Mouse (Mus musculus) intestine, embryonic 14.5 days (tissue): Measurements from ENCODE around the gene Lpcat2b. TPM values are rescaled to one million over a fixed set of nuclear protein-coding genes. Genes with fewer than 3 reads are reported as not detected.

Experiments used
- ATAC-seq: fragments of 200-750 bp; cut with Nextera tagmentation; replicated peaks from 2 replicates; pipeline ENCODE4 v1.8.0; 2017; ENCODE audit warnings: low read depth, moderate number of reproducible peaks, moderate TSS enrichment, moderate library complexity; ENCODE audit not compliant: low FRiP score, low TSS enrichment
- DNase-seq: peaks from one replicate; pipeline ENCODE4 v3.0.0-alpha.2; 2018; ENCODE audit warnings: low spot score
- H3K27ac ChIP-seq: fragments of 300-500 bp; sonication (generic); 2 replicates; pipeline ENCODE4 v1.5.1; 2014; ENCODE audit warnings: low read depth, mild to moderate bottlenecking, control low read depth
- H3K27me3 ChIP-seq: fragments of 300-500 bp; sonication (generic); replicated peaks from 2 replicates; pipeline ENCODE4 v1.6.1; 2014; ENCODE audit warnings: low read length, control low read depth; ENCODE audit not compliant: control insufficient read depth, insufficient read depth
- H3K36me3 ChIP-seq: fragments of 300-500 bp; sonication (generic); 2 replicates; pipeline ENCODE4 v1.6.1; 2014; ENCODE audit warnings: low read length, control low read depth; ENCODE audit not compliant: control insufficient read depth, insufficient read depth
- H3K4me1 ChIP-seq: fragments of 300-500 bp; sonication (generic); replicated peaks from 2 replicates; pipeline ENCODE4 v1.6.1; 2014; ENCODE audit warnings: low read length, control low read depth, mixed read lengths; ENCODE audit not compliant: control insufficient read depth, insufficient read depth
- H3K4me2 ChIP-seq: fragments of 300-500 bp; sonication (generic); 2 replicates; pipeline ENCODE4 v1.6.1; 2014; ENCODE audit warnings: low read length
- H3K4me3 ChIP-seq: fragments of 300-500 bp; sonication (generic); 2 replicates; pipeline ENCODE4 v1.5.1; 2014; ENCODE audit warnings: low read depth, low read length, control low read depth, mixed read lengths
- H3K9ac ChIP-seq: fragments of 300-500 bp; sonication (generic); 2 replicates; pipeline ENCODE4 v1.6.1; 2014; ENCODE audit warnings: mild to moderate bottlenecking, low read length
- H3K9me3 ChIP-seq: fragments of 300-500 bp; sonication (generic); 2 replicates; pipeline ENCODE4 v1.6.1; 2016; ENCODE audit warnings: low read length, control low read depth; ENCODE audit not compliant: control insufficient read depth
- WGBS: fragments of 180-500 bp; shearing (Covaris S2); extraction: QIAGEN DNeasy Blood & Tissue Kit; methylation state at CpG from one replicate; pipeline ENCODE4 v1.1.7; 2014; 5-methylcytosine and 5-hydroxymethylcytosine counted together
- polyA plus RNA-seq: library from polyadenylated mRNA; unstranded; fragments of >200 nt; fragmentation: Nextera tagmentation; extraction: Ambion mirVana; gene quantifications from 2 replicates; pipeline ENCODE4 v1.2.1, GENCODE M21; 2014

Gene Lpcat2b
- polyA plus RNA-seq, 1 experiment from 2014 or later, result not detected

DNA sequence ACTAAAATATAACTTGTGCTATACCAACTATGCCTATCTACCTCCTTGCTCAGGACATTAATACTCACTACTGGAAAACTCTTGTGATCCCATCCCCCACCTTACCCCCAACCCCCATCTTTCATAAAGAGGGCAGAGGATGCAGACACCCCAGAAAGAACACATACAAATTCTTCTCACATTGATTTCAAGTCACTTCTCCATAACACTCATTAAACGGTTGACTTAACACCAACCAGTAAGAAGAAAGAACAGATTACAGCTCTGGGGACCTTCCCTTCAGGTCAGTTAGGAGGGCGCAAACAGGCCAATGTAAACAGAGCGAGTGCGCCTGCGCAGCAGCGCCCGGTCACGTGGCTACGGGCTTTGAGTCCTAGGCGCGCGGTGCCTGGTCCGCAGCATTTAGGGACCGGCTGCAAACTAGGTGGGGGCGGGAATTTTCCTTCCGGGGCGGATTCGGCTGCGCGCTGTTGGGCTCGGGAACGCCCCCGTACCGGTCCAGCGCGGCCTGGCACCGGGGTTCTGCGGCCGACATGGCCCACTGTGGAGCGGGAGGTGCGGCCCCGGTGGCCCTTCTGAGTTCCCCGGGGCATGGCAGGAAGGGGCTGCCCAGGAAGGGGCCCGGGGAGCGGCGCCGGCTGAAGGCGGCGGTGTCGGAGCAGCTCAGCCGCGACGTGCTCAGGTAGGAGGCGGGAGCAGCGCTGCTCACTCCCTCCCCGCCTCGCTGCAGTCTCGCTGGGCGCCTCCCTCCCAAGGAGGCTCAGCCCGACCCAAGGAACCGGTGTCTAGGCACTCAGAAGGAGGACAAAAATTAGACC, 6.3 kb downstream of the Lpcat2b start, which contains the start of gene Btbd8:
TSS of gene Btbd8 (plus strand) at position 534 of the 818 bp plus-strand sequence.
- no peaks in the 10 kb centered on the region for H3K27me3 ChIP-seq
- peak within 1 kb of the TSS; percentile 78 for H3K4me3 ChIP-seq
- peak; percentile 98 for ATAC-seq
- no peaks in the 10 kb centered on the region for H3K9me3 ChIP-seq
- WGBS, result under 1% methylated on average over 49 of the region's 51 CpGs
- DNase-seq, result peak; percentile 98
- H3K36me3 ChIP-seq, result no peaks in the 10 kb centered on the region
- peak within 1 kb of the TSS; percentile 90 for H3K9ac ChIP-seq
- peak within 1 kb of the TSS; percentile 86 for H3K4me2 ChIP-seq
- peaks cover 6% of the 10 kb centered on the region for H3K4me1 ChIP-seq
- peak within 1 kb of the TSS; percentile 78 for H3K27ac ChIP-seq

DNA sequence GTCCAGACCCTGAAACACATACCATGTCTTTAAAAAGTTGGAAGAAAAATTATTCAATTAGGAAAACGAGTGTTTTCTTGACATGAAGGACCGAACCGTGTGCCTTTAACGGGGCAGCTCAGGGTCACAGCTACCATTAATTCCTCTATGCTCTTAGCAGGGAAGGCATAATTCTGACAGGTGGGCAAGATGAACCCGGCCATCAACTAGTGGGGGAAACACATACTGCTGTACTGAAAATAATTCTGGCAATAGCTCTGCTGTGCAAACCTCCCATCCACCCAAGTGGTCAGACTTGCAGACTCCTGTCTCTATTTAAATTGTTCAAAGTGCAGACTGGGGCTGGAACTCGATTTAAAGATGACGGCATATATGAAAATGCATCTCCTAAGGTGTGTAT, 7.0 kb downstream of the Lpcat2b start:
- H3K4me2 ChIP-seq, result peak overlapping the region; percentile 86
- WGBS, result 19% methylated on average over 7 of the region's 7 CpGs
- H3K9me3 ChIP-seq, result no peaks in the 10 kb centered on the region
- peak overlapping the region; percentile 90 for H3K9ac ChIP-seq
- H3K36me3 ChIP-seq, result no peaks in the 10 kb centered on the region
- ATAC-seq (no peak; the same call in 1 of the 2 replicates), DNase-seq (no peak)
- H3K4me1 ChIP-seq, result peaks cover 6% of the 10 kb centered on the region
- no peaks in the 10 kb centered on the region for H3K27me3 ChIP-seq
- H3K4me3 ChIP-seq, result peak overlapping the region; percentile 78
- peak overlapping the region; percentile 78; the same call in 1 of the 2 replicates for H3K27ac ChIP-seq

DNA sequence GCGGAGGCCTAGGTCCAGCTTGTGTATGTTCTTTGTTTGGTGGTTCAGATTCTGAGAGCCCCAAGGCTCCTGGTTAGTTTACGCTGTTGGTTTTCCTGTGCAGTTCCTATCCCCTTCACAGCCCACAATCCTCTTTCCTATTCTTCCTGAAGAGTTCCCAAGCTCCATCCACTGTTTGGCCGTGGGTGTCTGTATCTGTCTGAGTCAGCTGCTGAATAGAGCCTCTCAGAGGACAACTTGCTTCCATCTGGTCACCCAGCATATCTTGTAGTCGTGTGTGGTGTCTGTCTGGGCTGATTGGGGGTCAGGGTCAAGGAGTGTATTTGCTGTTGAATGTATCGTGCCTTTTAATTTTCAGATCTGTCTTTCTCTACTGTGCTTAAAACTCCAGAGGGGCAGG, 10.5 kb downstream of the Lpcat2b start:
- 78% methylated on average over 5 of the region's 5 CpGs for WGBS
- no peak overlapping the region for H3K4me2 ChIP-seq
- DNase-seq (no peak), ATAC-seq (no peak)
- no peak overlapping the region for H3K9ac ChIP-seq
- H3K27me3 ChIP-seq, result no peaks in the 10 kb centered on the region
- peaks cover 6% of the 10 kb centered on the region for H3K4me1 ChIP-seq
- H3K4me3 ChIP-seq, result no peak overlapping the region
- no peaks in the 10 kb centered on the region for H3K36me3 ChIP-seq
- H3K27ac ChIP-seq, result no peak overlapping the region
- H3K9me3 ChIP-seq, result no peaks in the 10 kb centered on the region

DNA sequence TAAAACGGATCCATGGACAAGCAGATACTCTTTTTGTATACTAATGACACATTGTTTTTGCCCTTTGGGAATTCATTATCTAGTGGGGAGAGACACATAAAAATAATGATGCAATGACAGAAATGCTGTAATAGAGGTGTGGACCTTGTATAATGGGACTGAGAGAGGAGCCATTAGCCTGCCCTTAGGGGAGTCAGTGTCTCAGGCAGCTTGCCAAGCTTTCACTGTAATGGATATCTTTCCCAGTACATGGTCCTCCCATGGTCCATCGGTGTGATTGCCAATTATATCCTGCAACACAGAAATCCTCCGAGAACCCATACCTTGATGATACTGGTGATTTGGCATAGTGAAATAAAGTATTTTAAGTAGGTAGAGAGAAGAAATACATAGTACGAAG, 12.9 kb downstream of the Lpcat2b start:
- 88% methylated on average over 4 of the region's 4 CpGs for WGBS
- ATAC-seq (no peak), DNase-seq (no peak)
- no peaks in the 10 kb centered on the region for H3K4me1 ChIP-seq
- H3K27me3 ChIP-seq, result no peaks in the 10 kb centered on the region
- no peaks in the 10 kb centered on the region for H3K36me3 ChIP-seq
- H3K4me2 ChIP-seq, result no peak overlapping the region
- H3K9me3 ChIP-seq, result no peaks in the 10 kb centered on the region
- no peak overlapping the region for H3K27ac ChIP-seq
- H3K9ac ChIP-seq, result no peak overlapping the region
- no peak overlapping the region for H3K4me3 ChIP-seq

DNA sequence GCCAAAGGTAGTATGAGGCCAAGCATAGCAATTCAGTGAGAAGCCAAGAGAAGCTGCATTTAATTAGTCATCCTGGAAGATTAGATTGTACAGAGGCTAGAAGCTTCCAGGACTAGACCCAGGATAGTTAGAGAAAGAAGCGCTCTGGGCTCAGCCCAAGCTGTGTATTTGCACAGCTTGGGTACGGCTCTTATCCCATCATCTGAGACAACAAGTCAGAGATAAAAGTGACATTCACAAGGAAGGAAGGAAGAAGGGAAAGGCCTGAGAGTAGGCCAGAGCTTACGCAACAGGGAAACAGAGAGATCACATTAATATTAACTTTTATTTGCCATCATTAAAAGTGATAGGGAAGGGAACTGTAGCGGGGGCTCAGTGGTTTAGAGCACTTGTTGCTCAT, 16.6 kb downstream of the Lpcat2b start:
- Histone ChIP-seq H3K9me3 (no peaks in the 10 kb centered on the region), H3K9ac (no peak overlapping the region), H3K4me1 (no peaks in the 10 kb centered on the region), H3K36me3 (peaks cover 9% of the 10 kb centered on the region; the same call in 1 of the 2 replicates), H3K27ac (no peak overlapping the region), H3K27me3 (no peaks in the 10 kb centered on the region), H3K4me3 (no peak overlapping the region), H3K4me2 (no peak overlapping the region)
- no peak for ATAC-seq
- WGBS, result 73% methylated on average over 4 of the region's 4 CpGs
- DNase-seq, result no peak

DNA sequence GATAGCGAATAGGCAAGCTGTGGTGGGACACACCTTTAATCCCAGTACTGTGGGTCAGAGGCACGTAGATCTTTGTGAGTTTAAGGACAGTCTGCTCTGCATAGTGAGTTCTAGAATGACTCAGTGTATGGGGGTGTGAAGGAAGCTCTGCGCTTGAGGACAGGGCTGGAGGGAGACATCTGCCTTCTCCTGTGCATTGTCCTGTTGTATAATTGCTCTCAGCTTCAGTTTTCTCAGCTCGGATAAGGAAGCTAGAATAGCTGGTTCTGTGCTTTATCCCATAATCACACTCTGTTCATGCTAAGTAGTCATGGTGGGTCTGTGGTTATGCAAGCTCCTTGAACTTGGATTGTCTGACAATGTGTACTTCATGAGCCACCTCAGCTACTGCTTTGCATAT, 17.4 kb downstream of the Lpcat2b start:
- 87% methylated on average over 4 of the region's 4 CpGs for WGBS
- Histone ChIP-seq H3K9me3 (no peaks in the 10 kb centered on the region), H3K9ac (no peak overlapping the region), H3K4me3 (no peak overlapping the region), H3K4me2 (no peak overlapping the region), H3K36me3 (peaks cover 9% of the 10 kb centered on the region; the same call in 1 of the 2 replicates), H3K27me3 (no peaks in the 10 kb centered on the region), H3K4me1 (no peaks in the 10 kb centered on the region), H3K27ac (no peak overlapping the region)
- DNase-seq (no peak), ATAC-seq (no peak)

DNA sequence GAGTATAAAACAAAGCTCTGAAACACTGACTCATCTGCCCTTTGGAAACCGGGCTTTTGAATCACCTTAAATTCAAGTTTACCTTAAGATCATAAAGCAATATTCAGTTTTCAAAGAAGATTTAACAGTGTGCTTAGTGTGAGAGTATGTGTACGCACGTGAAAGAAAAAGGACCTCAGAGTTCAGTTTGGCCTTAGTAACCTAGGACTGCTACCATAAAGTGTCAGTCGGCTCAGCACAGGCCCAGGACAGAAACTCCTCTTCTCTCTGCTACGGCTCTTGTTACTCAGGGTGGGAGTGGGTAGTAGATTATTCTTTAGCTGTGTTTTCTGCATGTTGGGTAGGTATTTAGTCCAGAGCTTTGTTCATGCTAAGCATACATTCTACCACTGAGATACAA, 18.3 kb downstream of the Lpcat2b start:
- ATAC-seq, result no peak
- DNase-seq, result no peak
- Histone ChIP-seq H3K27me3 (no peaks in the 10 kb centered on the region), H3K9me3 (no peaks in the 10 kb centered on the region), H3K9ac (no peak overlapping the region), H3K36me3 (peaks cover 9% of the 10 kb centered on the region; the same call in 1 of the 2 replicates), H3K27ac (no peak overlapping the region), H3K4me1 (no peaks in the 10 kb centered on the region), H3K4me3 (no peak overlapping the region), H3K4me2 (no peak overlapping the region)
- WGBS, result 83% methylated on average over 5 of the region's 5 CpGs

DNA sequence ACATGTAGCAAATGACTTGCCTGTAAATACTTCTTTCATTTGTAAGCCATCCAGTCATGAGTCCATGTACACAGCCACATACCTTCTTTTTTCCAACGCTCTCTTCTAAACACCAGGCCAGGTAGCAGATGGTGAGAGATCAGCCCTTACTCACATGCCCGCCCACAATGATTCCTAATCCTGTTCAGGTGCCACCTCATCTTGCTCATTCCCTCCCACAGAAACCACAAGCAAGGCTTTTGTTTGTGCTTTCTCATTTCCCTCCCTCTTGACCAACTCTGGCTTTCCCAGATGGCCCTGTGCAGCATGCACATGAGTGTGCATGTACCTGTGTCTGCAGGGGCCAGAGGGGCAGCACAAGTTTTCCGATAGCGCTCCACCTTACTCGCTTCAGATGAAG, 18.9 kb downstream of the Lpcat2b start:
- Histone ChIP-seq H3K4me3 (no peak overlapping the region), H3K9me3 (no peaks in the 10 kb centered on the region), H3K27ac (no peak overlapping the region), H3K4me2 (no peak overlapping the region), H3K27me3 (no peaks in the 10 kb centered on the region), H3K4me1 (no peaks in the 10 kb centered on the region), H3K36me3 (peaks cover 9% of the 10 kb centered on the region; the same call in 1 of the 2 replicates), H3K9ac (no peak overlapping the region)
- 94% methylated on average over 5 of the region's 5 CpGs for WGBS
- no peak for ATAC-seq
- no peak for DNase-seq
